Mouse (Mus musculus): ENCODE results near the gene Ankrd55.

The Ankrd55 gene

DNA sequence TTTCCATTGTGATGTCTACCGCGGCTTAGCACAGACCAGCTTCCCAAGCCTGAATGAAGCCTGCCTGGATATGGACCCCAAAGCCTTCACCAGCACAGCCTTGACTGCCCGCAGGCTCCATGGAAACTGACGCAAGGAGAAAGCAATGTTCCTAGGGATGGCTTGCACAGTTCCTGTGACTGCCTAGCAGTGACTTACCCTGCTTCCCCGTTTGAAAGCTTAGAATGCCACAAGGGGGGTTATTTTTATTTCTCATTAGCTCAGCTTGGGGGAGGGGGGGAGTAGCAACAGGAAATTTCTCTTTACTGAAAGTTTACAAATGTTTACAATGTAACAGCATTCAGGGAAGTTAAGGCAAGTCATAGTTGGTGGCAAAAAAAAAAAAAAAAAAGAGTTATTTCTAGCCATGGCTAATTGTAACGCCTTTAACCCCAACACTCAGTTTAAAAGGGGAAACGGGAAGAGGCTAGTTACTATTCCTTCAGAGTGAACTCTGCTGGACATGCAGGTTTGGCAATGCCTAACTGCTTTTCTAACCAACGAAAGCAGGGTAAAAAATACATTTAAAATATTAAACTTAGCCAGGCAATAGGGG lies 56.1 kb downstream of the Ankrd55 start:
- DNase-seq (ENCODE audit: low spot score): no peak

DNA sequence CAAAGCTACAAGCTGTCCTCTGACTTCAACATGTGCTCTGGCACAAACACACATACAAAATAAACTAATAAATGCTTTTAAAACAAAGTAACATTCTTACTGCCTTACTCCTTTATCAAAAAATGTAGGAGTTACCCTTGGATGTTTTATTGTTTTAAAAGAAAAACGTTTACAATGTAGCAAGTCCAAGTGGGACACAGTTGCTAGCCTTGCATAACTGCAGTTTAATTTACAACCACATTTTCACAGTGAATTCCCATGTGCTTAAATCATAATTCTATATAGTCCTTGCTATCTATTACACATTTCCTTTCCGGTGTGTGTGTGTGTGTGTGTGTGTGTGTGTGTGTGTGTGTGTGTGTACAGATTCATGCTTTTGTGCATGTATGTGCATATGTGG lies 57.3 kb downstream of the Ankrd55 start:
- DNase-seq (ENCODE audit: low spot score): no peak

DNA sequence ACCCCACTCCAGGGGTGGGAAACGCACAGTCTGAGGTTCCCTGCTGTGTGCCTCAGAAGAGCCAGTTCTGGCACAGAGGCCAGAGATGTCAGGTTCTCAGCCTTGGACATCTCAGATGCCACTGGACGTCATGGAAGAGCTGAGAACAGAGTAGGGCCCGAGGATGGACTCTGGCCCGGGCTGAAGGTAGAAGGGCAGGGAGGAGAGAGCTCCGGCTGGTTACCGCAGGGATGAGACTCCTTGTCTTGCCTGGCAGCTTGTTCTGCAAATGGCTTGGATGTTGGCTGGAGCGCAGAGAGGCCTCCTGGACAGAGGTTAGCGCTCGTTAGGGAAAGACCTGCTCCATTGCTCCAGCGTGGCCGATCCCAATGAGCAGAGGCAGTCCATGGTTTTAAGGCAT lies 57.8 kb downstream of the Ankrd55 start:
- no peak for DNase-seq (ENCODE audit: low spot score)

GRCm38 (mm10) chr13:112346659-112347142 lies 58.5 kb downstream of the Ankrd55 start:
- DNase-seq (ENCODE audit: low spot score): no peak

DNA sequence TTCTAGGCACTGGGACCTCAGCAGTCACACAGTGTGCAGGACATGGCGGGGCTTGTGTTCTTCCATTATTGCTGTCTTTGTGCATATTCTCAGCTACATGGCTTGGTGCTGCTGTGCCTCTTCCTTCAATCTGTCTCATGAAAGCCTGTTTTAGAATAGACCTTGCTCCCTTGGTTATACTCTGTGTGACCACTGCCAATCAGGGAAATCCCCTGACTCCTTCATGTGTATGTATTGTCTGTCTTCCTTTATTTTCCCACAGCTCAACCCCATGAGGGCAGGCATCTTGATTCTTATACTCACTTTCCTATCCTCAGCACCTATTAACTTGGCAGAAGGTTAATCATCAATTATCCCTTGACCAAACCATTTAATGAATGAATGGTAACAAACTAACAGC lies 60.0 kb downstream of the Ankrd55 start:
- no peak for DNase-seq (ENCODE audit: low spot score)

GRCm38 (mm10) chr13:112348896-112349484 lies 60.7 kb downstream of the Ankrd55 start:
- DNase-seq (ENCODE audit: low spot score): no peak

DNA sequence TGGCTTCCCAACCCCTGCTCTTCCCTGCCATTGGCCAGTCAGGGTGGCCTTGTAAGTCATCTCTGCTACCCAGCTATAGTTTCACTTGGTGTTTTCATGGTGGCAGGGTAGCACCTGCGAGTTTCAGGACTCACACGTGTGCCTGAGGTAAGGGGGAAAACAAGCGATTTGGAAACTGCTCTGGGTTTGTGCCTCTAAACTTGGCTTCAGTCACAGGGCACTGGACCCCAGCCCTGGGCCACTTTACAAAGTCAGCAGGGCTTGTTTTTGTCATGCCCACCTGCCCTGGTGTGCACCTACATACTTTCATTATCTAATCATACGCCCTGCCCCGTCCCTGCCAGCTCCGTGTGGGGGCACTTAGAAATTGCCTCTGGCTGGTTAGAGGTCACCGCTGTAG lies 61.2 kb downstream of the Ankrd55 start:
- DNase-seq (ENCODE audit: low spot score): no peak

GRCm38 (mm10) chr13:112351943-112352342 lies 63.7 kb downstream of the Ankrd55 start:
- no peak for DNase-seq (ENCODE audit: low spot score)

GRCm38 (mm10) chr13:112354109-112354867 lies 66.0 kb downstream of the Ankrd55 start:
- no peak for DNase-seq (ENCODE audit: low spot score)

- DNase-seq (ENCODE audit: low spot score): no peak
These were observed 66.7 kb downstream of the Ankrd55 start for GRCm38 (mm10) chr13:112354958-112355357.

GRCm38 (mm10) chr13:112355794-112356486 lies 67.7 kb downstream of the Ankrd55 start:
- DNase-seq (ENCODE audit: low spot score): no peak

DNA sequence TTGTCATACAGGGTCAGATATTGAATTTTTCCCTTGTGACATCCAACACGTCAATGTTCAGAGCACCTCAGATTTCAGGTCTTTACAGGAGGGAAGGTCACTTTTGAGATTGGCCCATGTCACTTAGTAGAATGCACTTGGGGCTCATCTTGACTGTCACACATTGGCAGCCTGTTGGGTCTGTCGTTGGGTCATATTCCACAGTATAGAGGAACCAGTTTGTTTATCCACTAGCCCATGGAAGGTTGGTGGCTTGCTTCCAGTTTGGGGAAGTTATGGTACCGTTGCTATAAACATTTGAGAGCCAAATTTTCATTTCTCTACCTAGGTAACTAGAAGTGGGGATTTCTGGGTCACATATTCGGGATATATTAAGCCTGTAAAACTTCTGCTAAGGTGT lies 73.3 kb downstream of the Ankrd55 start:
- DNase-seq (ENCODE audit: low spot score): no peak

DNA sequence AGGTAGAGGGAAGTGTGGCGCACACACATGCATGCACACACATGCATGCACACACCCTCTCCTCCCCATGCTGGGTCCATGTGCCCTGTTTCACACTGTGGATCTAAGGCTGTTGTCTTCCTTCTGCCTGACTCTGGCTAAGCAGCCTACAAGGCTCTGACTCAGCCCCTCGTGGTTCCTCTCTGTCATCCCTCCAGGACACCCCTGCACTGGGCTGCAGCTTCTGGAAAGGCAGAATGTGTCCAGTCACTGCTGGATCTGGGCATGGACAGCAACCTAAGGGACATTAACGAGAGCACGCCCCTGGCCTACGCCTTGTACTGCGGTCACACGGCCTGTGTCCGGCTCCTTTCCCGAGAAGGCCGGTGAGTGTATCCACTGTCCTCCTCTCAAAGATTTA lies 75.0 kb downstream of the Ankrd55 start:
- DNase-seq (ENCODE audit: low spot score): no peak

- DNase-seq (ENCODE audit: low spot score): no peak
These were observed 75.5 kb downstream of the Ankrd55 start for GRCm38 (mm10) chr13:112363746-112364145.

- no peak for DNase-seq (ENCODE audit: low spot score)
These were observed 76.4 kb downstream of the Ankrd55 start for GRCm38 (mm10) chr13:112364698-112365097.

DNA sequence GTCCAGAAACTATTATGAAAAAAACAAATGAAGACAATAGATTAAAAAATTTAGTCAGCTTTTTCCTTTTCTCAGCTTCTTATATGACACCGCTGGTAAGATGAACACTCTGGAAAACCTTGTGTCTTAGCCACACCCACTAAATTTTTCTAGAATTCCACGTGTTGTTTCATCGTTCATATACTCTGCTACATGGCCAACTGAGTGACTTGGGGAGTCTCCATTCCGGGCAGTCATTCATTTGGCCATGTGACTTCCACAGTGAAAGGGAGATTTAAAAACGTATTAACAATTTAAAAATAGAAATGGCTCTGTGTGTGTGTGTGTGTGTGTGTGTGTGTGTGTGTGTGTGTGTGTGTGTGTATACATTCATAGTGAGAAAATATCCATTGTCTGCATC lies 77.1 kb downstream of the Ankrd55 start:
- DNase-seq (ENCODE audit: low spot score): no peak

DNA sequence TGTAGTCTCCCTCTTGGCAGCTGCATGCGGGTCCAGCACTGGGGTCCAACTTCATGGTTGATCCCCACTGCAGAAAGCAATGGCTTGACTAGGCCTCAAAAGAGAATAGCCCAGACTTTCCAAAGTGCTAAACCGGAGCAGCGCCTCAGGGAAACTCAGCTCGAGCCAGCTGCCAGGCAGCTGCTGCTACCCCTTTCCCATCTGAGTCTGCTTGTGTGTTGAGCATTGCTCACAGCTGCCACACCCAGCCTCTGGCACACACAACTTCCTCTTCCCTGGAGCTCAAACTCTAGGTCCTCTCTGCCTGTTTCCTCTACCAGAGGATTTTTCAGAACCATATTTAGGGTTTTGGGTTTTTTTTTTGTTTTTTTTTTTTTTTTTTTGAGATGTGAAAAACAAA lies 77.5 kb downstream of the Ankrd55 start:
- DNase-seq (ENCODE audit: low spot score): no peak

DNA sequence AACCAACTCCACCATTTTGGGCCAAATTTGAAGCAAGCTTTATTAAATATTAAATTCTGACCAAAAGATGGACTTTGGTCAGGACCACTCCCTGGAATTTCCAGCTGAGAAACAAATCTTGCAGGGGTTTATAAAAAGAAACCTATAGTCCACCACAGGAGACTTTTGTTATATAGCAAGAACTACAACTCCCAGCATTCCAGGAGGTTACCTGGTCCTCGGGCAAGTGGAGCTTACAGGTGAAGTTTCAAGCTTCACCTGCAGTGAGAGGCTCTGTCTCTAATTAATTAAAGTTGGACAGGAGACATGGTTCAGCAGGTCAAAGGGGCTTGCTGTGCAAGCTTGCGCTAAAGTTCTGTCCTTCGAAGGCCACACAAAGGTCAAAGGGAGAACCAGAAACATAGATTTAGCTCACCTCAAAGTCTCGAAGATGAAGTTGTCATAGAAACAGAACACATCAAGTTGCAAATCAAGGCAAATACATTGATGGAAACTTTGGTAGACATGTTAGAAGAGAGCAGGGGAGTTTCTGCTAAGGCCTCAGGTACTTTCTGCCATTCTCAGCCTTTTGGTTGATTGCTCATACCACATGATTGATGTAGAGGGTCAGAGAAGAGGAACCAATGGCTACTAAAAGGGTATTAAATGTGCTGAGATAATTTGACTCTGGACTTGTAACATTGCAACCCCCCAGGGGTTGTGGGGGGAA lies 78.2 kb downstream of the Ankrd55 start:
- DNase-seq (ENCODE audit: low spot score): no peak

DNA sequence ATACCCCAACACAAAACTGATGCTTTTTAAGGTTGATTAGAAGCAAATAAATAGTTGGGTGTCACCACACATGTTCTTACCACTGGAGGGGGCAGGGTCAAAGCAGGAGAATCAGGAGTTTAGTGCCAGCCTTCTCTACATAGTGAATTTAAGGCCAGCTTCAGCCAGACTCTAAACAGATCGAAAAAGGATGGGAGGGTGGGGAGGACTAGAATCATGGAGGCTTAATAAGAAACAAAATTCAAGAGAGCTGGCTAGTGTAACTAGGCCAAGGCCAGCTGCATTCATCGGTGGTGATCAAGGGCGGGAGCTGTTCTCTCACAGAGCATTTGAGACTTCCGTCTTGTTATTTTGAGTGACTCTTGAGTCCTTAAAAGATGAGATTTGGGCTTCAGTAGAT lies 83.5 kb downstream of the Ankrd55 start:
- no peak for DNase-seq (ENCODE audit: low spot score)

- DNase-seq (ENCODE audit: low spot score): no peak
These were observed 87.5 kb downstream of the Ankrd55 start for GRCm38 (mm10) chr13:112375766-112376165.

GRCm38 (mm10) chr13:112378782-112379305 lies 90.6 kb downstream of the Ankrd55 start:
- DNase-seq (ENCODE audit: low spot score): no peak

GRCm38 (mm10) chr13:112381476-112381875 lies 93.2 kb downstream of the Ankrd55 start:
- DNase-seq (ENCODE audit: low spot score): no peak
